Mouse (Mus musculus) brown adipose tissue, adult 24 weeks (tissue): ENCODE measurements at regions not wholly inside any gene's neighbourhood (a gene's known extent, or its start where the extent isn't known, plus 50 kb on each side); places are given as distances from the start of the nearest gene placed in this dataset.
A peak's percentile ranks its signal among the peaks of the same experiment; 100 is the strongest.

Source experiments
- H3K27ac ChIP-seq: fragments of 200-500 bp; replicated peaks from 2 replicates; pipeline ENCODE4 v1.5.1; 2012; ENCODE audit warnings: low read depth, mild to moderate bottlenecking, low read length
- H3K4me1 ChIP-seq: fragments of 200-500 bp; 2 replicates; pipeline ENCODE4 v1.6.1; 2012; ENCODE audit warnings: low read length, mixed read lengths; ENCODE audit not compliant: control insufficient read depth, insufficient read depth, insufficient read length
- H3K4me3 ChIP-seq: fragments of 200-500 bp; 2 replicates; pipeline ENCODE4 v1.5.1; 2012; ENCODE audit warnings: low read depth, mild to moderate bottlenecking, low read length, moderate library complexity; ENCODE audit not compliant: insufficient read depth

DNA sequence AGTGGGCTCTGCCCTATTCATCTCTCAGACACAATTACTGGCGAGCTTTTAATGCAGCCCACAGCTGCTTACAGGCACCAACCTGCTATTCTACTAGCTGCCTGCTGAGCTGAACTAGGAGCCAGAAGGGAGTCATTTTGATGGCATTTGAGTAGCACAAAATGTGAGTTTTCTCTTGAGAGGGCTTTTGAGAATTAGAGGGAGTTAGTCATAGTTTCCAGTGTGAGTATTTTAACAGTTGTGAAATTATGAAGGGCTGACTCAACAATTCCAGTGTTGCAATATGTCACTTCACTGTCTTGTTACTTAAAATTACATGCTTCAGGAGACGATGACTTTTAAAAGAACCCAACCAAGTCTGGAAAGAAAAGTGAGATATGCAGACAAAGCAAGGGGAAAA is 54.4 kb upstream of the Ly86 start:
- Histone ChIP-seq H3K27ac (peak overlapping the region; percentile 95), H3K4me1 (peaks cover 3% of the 10 kb centered on the region; the same call in 1 of the 2 replicates), H3K4me3 (no peak overlapping the region)

DNA sequence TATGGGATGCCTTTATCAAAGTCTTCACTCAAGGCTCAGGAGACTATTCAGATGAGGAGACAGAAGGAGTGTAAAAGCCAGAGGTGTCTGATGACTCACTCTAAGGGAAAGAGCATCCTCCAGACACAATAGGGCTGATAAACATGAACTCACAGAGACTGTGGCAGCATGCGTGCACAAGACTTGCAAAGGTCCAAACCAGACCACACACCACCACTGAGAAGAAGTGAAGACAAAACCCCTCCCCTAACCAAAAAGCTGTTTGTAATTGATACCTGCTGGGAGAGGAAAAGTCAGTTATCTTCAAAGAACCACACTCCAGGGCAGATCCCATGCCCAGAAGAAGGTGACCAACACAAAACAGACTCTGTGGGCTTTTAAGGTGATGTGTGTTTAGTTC is 56.0 kb upstream of the Ly86 start:
- H3K27ac ChIP-seq = no peak overlapping the region
- no peak overlapping the region for H3K4me3 ChIP-seq
- peaks cover 3% of the 10 kb centered on the region; the same call in 1 of the 2 replicates for H3K4me1 ChIP-seq

- Histone ChIP-seq H3K4me3 (no peak overlapping the region), H3K27ac (no peak overlapping the region), H3K4me1 (no peaks in the 10 kb centered on the region; the same call in none of the 2 replicates)
These were observed 62.5 kb upstream of the Ly86 start for GRCm38 (mm10) chr13:37282515-37282914.

DNA sequence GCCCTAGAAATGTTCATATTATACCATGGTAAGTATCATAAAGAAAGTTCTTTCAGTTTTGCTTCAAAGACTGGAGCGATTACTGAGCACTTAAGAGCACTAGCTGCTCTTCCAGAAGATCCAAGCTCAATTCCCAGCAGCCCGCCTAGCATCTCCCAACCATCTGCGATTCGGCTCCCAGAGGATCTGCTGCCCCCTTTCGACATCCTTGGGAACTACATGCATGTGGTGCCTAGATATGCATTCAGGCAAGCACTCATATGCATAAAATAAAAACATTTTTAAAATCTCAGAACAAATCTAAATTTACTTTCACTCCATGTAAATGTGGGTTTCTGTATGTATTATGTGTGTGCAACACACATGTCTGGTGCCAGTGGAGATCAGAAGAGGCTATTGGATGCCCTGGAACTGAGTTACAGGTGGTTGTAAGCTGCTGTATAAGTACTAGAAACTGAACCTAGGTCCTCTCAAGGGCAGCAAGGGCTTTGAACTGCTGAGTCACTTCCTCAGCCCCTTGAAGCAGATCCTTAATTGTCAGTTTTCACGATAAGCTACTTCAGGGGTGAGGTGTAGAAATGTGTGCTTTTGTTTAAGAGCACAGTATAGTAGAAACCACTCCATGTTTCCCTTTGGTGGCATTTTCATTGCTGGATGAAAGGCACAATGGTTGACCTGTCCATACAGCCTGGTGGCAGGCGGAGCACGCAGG is 65.8 kb upstream of the Ly86 start:
- Histone ChIP-seq H3K4me1 (no peaks in the 10 kb centered on the region; the same call in none of the 2 replicates), H3K4me3 (no peak overlapping the region)

GRCm38 (mm10) chr13:37249581-37250461 is 95.2 kb upstream of the Ly86 start:
- Histone ChIP-seq H3K4me3 (no peak overlapping the region), H3K4me1 (no peaks in the 10 kb centered on the region), H3K27ac (no peak overlapping the region)

More for the DNA sequence above, 65.8 kb upstream of the Ly86 start:
- H3K27ac ChIP-seq = no peak overlapping the region

GRCm38 (mm10) chr13:37248741-37249140 is 96.3 kb upstream of the Ly86 start:
- Histone ChIP-seq H3K27ac (no peak overlapping the region), H3K4me3 (no peak overlapping the region), H3K4me1 (no peaks in the 10 kb centered on the region)

- H3K4me3 ChIP-seq = no peak overlapping the region
- H3K27ac ChIP-seq = no peak overlapping the region
- H3K4me1 ChIP-seq = no peaks in the 10 kb centered on the region; the same call in 1 of the 2 replicates
These were observed 105.0 kb upstream of the Ly86 start for GRCm38 (mm10) chr13:37240048-37240447.

DNA sequence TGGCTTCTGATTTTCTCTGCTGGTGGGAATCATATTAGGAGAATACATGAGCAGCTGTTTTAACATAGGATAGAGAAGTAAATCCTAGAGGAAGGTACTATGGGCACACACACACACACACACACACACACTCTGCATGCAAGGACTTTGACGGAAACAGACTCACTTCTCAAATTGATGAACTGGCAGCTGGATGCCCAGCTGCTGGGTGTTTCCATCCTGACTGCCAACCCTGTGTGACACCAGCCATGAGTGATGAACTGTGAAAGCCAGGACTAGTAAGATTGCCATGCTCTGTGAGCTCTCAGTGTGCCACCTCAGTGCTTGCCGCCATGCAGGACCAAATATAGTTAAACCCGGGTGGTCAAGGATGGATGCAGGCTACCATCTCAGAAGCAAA is 107.7 kb upstream of the Ly86 start:
- Histone ChIP-seq H3K4me3 (no peak overlapping the region), H3K27ac (no peak overlapping the region), H3K4me1 (no peaks in the 10 kb centered on the region; the same call in 1 of the 2 replicates)

- Histone ChIP-seq H3K27ac (no peak overlapping the region), H3K4me3 (no peak overlapping the region), H3K4me1 (no peaks in the 10 kb centered on the region)
These were observed 119.2 kb upstream of the Ly86 start for GRCm38 (mm10) chr13:37225834-37226233.

- no peaks in the 10 kb centered on the region for H3K4me1 ChIP-seq
- H3K4me3 ChIP-seq = no peak overlapping the region
- no peak overlapping the region for H3K27ac ChIP-seq
These were observed 124.6 kb upstream of the Ly86 start for GRCm38 (mm10) chr13:37220436-37220835.

- H3K27ac ChIP-seq = no peak overlapping the region
- H3K4me1 ChIP-seq = no peaks in the 10 kb centered on the region
- no peak overlapping the region for H3K4me3 ChIP-seq
These were observed 126.4 kb upstream of the Ly86 start for GRCm38 (mm10) chr13:37218596-37218995.

DNA sequence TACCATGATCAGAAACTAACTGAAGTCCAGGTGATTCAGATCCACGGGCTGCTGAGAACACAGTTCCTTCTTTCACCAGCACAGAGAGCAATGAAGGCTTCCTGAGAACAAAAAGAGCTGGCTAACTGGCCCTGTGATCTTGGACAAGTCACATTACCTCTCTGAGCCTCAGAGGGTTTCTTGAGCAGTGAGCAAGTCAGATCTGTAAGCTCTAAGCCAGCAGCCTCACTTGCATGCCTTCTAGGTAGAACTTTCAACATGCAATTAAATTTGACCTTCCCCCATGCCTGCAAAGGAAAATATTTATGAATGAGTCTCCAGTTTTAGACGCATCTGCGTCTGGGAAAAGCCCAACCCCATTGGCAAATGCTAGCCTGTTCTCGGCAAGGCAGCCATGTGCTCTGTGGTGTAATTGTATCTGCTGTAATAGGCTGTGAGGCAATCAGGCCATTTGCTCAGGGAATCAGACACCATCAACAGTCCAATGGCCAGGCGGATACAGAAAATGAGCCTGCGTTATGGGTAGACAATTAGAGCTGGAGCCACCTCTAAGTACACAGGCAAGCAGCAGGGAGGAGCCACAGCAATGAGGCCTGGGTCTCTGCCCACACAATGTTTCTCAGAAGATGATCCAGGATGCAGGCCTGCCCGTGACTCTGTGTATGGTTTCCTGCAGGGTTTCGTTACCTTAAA is 130.3 kb upstream of the Ly86 start:
- Histone ChIP-seq H3K27ac (no peak overlapping the region), H3K4me1 (no peaks in the 10 kb centered on the region), H3K4me3 (no peak overlapping the region)

GRCm38 (mm10) chr13:37197136-37197535 is 147.1 kb upstream of the F13a1 start:
- no peak overlapping the region for H3K4me3 ChIP-seq
- no peaks in the 10 kb centered on the region for H3K4me1 ChIP-seq
- no peak overlapping the region for H3K27ac ChIP-seq

- Histone ChIP-seq H3K4me3 (no peak overlapping the region), H3K4me1 (no peaks in the 10 kb centered on the region), H3K27ac (no peak overlapping the region)
These were observed 145.8 kb upstream of the F13a1 start for GRCm38 (mm10) chr13:37195857-37196256.

GRCm38 (mm10) chr13:37181169-37181787 is 131.2 kb upstream of the F13a1 start:
- no peak overlapping the region for H3K4me3 ChIP-seq
- H3K4me1 ChIP-seq = no peaks in the 10 kb centered on the region
- H3K27ac ChIP-seq = no peak overlapping the region
